In genomic region chr15:8433239-8433947, GRCm38 (mm10) we compare ENCODE assay signal across 23 mouse cellular contexts. TPM values are rescaled to one million over a fixed set of nuclear protein-coding genes. Genes with fewer than 3 reads are reported as not detected.
DNase-seq lines count a peak whose midpoint lies in the region; ATAC-seq and TF ChIP-seq lines count a peak whose summit lies in the region.
"Had no signal": no experiment of that assay in that cellular context is flagged by ENCODE, and none has a peak within 500 bp of the region (broad histone marks: within the 10 kb centered on the region; RNA-seq: fewer than 3 reads in every experiment).

No protein-coding gene starts in this region.

- no peak overlapping the region for H3K27ac ChIP-seq in lung, postnatal 0 days (ENCODE audit: low read length)
- H3K27ac ChIP-seq in liver, embryonic 16.5 days (ENCODE audit: low read length): no peak overlapping the region
- no peak overlapping the region for H3K27ac ChIP-seq in stomach, postnatal 0 days (replicated peaks)
- H3K27ac ChIP-seq: embryonic facial prominence, embryonic 13.5 days; hindbrain, embryonic 13.5 days; intestine, embryonic 15.5 days; kidney, postnatal 0 days; left cerebral cortex, adult 2 months; limb, embryonic 12.5 days; macrophage; midbrain, embryonic 15.5 days; neural tube, embryonic 12.5 days had no signal

- WGBS in lung, postnatal 0 days: 84% methylated on average over 2 of the region's 2 CpGs
- 45% methylated on average over 2 of the region's 2 CpGs for whole genome bisulfite sequencing in liver, embryonic 16.5 days (ENCODE audit: insufficient replicate concordance)
- 86% methylated on average over 2 of the region's 2 CpGs for WGBS in stomach, postnatal 0 days

- no peaks in the 10 kb centered on the region for H3K36me3 ChIP-seq in lung, postnatal 0 days (ENCODE audit: insufficient read depth, low read length)
- H3K36me3 ChIP-seq in liver, embryonic 16.5 days (ENCODE audit: control insufficient read depth, insufficient read depth): no peaks in the 10 kb centered on the region
- H3K36me3 ChIP-seq in splenic B cell, adult 2 months (ENCODE audit: control insufficient read depth, insufficient read depth, low read length, poor library complexity, severe bottlenecking): no peaks in the 10 kb centered on the region
- H3K36me3 ChIP-seq in stomach, postnatal 0 days (ENCODE audit: control insufficient read depth, insufficient read depth, low read length): no peaks in the 10 kb centered on the region
- H3K36me3 ChIP-seq: embryonic facial prominence, embryonic 13.5 days; hindbrain, embryonic 13.5 days; intestine, embryonic 15.5 days; limb, embryonic 12.5 days; midbrain, embryonic 15.5 days; neural tube, embryonic 12.5 days had no signal

- no peak for TF ChIP-seq EP300 in lung, postnatal 0 days (IDR thresholded peaks at IDR 0.05)
- TF ChIP-seq EP300 in stomach, postnatal 0 days (optimal IDR thresholded peaks at IDR 0.05): no peak

- no peak overlapping the region for H3K4me2 ChIP-seq in lung, postnatal 0 days (replicated peaks; ENCODE audit: low read depth, low read length)
- no peak overlapping the region for H3K4me2 ChIP-seq in liver, embryonic 16.5 days (ENCODE audit: low read depth, low read length)
- H3K4me2 ChIP-seq in stomach, postnatal 0 days (replicated peaks; ENCODE audit: low read depth): no peak overlapping the region
- H3K4me2 ChIP-seq: embryonic facial prominence, embryonic 13.5 days; hindbrain, embryonic 13.5 days; intestine, embryonic 15.5 days; limb, embryonic 12.5 days; midbrain, embryonic 15.5 days; neural tube, embryonic 12.5 days had no signal

- peak; percentile 30 for TF ChIP-seq CTCF in lung, postnatal 0 days (IDR thresholded peaks at IDR 0.05)
- TF ChIP-seq CTCF in stomach, postnatal 0 days (IDR thresholded peaks at IDR 0.05; ENCODE audit: low read depth): no peak

- no peak overlapping the region for H3K9ac ChIP-seq in lung, postnatal 0 days (replicated peaks; ENCODE audit: low read depth)
- H3K9ac ChIP-seq in liver, embryonic 16.5 days (ENCODE audit: low read depth, low read length): no peak overlapping the region
- no peak overlapping the region for H3K9ac ChIP-seq in stomach, postnatal 0 days (ENCODE audit: low read length)
- H3K9ac ChIP-seq: embryonic facial prominence, embryonic 13.5 days; forebrain, postnatal 0 days; hindbrain, embryonic 13.5 days; intestine, embryonic 15.5 days; limb, embryonic 12.5 days; midbrain, embryonic 15.5 days; neural tube, embryonic 12.5 days had no signal

- H3K4me1 ChIP-seq in lung, postnatal 0 days (ENCODE audit: insufficient read depth, low read depth, low read length): no peaks in the 10 kb centered on the region
- peaks cover 3% of the 10 kb centered on the region for H3K4me1 ChIP-seq in liver, embryonic 16.5 days (ENCODE audit: control insufficient read depth, low read depth, low read length)
- no peaks in the 10 kb centered on the region for H3K4me1 ChIP-seq in stomach, postnatal 0 days (replicated peaks; ENCODE audit: control insufficient read depth, insufficient read depth)
- H3K4me1 ChIP-seq: hindbrain, embryonic 13.5 days; limb, embryonic 12.5 days; midbrain, embryonic 15.5 days; neural tube, embryonic 12.5 days had no signal

- no peak overlapping the region for H3K4me3 ChIP-seq in lung, postnatal 0 days (ENCODE audit: low read depth, low read length)
- no peak overlapping the region for H3K4me3 ChIP-seq in liver, embryonic 16.5 days (ENCODE audit: low read depth, low read length)
- no peak overlapping the region for H3K4me3 ChIP-seq in stomach, postnatal 0 days (ENCODE audit: low read depth, low read length)
- H3K4me3 ChIP-seq: embryonic facial prominence, embryonic 13.5 days; hindbrain, embryonic 13.5 days; intestine, embryonic 15.5 days; left cerebral cortex, adult 2 months; limb, embryonic 12.5 days; midbrain, embryonic 15.5 days; neural tube, embryonic 12.5 days had no signal

- no peak for ATAC-seq in lung, postnatal 0 days
- ATAC-seq in liver, embryonic 16.5 days (ENCODE audit: low read depth): peak; percentile 2; the same call in 1 of the 2 replicates
- no peak for ATAC-seq in stomach, postnatal 0 days (ENCODE audit: low FRiP score, low TSS enrichment)
- ATAC-seq: forebrain, postnatal 0 days; intestine, embryonic 15.5 days; midbrain, embryonic 15.5 days had no signal

- H3K27me3 ChIP-seq in lung, postnatal 0 days (replicated peaks; ENCODE audit: insufficient read depth, low read length): no peaks in the 10 kb centered on the region
- no peaks in the 10 kb centered on the region for H3K27me3 ChIP-seq in liver, embryonic 16.5 days (ENCODE audit: control insufficient read depth, insufficient read depth, low read depth, low read length)
- H3K27me3 ChIP-seq in splenic B cell, adult 2 months (ENCODE audit: control insufficient read depth, insufficient read depth, low read length, poor library complexity, severe bottlenecking): no peaks in the 10 kb centered on the region
- no peaks in the 10 kb centered on the region for H3K27me3 ChIP-seq in stomach, postnatal 0 days (ENCODE audit: control insufficient read depth, insufficient read depth, low read length)
- H3K27me3 ChIP-seq: embryonic facial prominence, embryonic 13.5 days; hindbrain, embryonic 13.5 days; intestine, embryonic 15.5 days; limb, embryonic 12.5 days; midbrain, embryonic 15.5 days; neural tube, embryonic 12.5 days had no signal

- no peaks in the 10 kb centered on the region for H3K9me3 ChIP-seq in lung, postnatal 0 days (ENCODE audit: low read length)
- no peaks in the 10 kb centered on the region for H3K9me3 ChIP-seq in liver, embryonic 16.5 days (replicated peaks; ENCODE audit: control insufficient read depth, low read length)
- H3K9me3 ChIP-seq in stomach, postnatal 0 days (ENCODE audit: control insufficient read depth, low read length): no peaks in the 10 kb centered on the region
- H3K9me3 ChIP-seq: embryonic facial prominence, embryonic 13.5 days; hindbrain, embryonic 13.5 days; intestine, embryonic 15.5 days; limb, embryonic 12.5 days; midbrain, embryonic 15.5 days; neural tube, embryonic 12.5 days had no signal

- no peak for DNase-seq in lung, postnatal 0 days (ENCODE audit: low spot score)
- no peak for DNase-seq in lung, postnatal 14 days
- peak; percentile 58 for DNase-seq in MEL-GATA-1-ER (ENCODE audit: extremely low read depth, low read depth)
- DNase-seq in splenic B cell, adult 2 months (ENCODE audit: low read depth, low spot score): peak; percentile 22
- no peak for DNase-seq in stomach, postnatal 0 days (ENCODE audit: low spot score)
- no peak for DNase-seq in gastrocnemius, adult 8-10 months (ENCODE audit: low spot score in 2 of 2)
- DNase-seq in cerebellum, postnatal 25 days: no peak
- DNase-seq: cerebellum, adult 11-12 months; forebrain, postnatal 0 days; gastrocnemius, postnatal 10 days; lung, adult 2 months; right cerebral cortex, postnatal 14 days; thymus, postnatal 4 days had no signal

RNA-seq across cellular contexts. Expression of gene Nipbl, which starts 10.9 kb away (rescaled TPM):
- 15.1 and 17.6 TPM in 2 replicates for polyA plus RNA-seq in lung, postnatal 0 days (2015; fragmentation: Nextera tagmentation; extraction: Ambion mirVana)
- polyA plus RNA-seq in liver, embryonic 16.5 days (2015; fragmentation: Nextera tagmentation; extraction: Ambion mirVana): 6.2 and 6.3 TPM in 2 replicates
- polyA plus RNA-seq in stomach, postnatal 0 days (2015; fragmentation: Nextera tagmentation; extraction: Ambion mirVana): 8.8 and 9.1 TPM in 2 replicates
- 10 to 100 TPM; 19.7 to 23.1 (median 21.4) TPM for total RNA-seq in gastrocnemius, adult 8-10 months (2022)

Comparison
In these comparisons a context has a peak if more than half of its experiments do, and no peak if none do; other contexts are left out.
1. DNase-seq: peak in MEL-GATA-1-ER (single experiment) and splenic B cell, adult 2 months (single experiment); none in lung, postnatal 0 days (single experiment), lung, postnatal 14 days (single experiment), stomach, postnatal 0 days (single experiment), gastrocnemius, adult 8-10 months (0 of 2) and cerebellum, postnatal 25 days (0 of 2).